Mouse (Mus musculus) liver, embryonic 13.5 days (tissue): ENCODE results near the gene Hoxb3. TPM values are rescaled to one million over a fixed set of nuclear protein-coding genes. Genes with fewer than 3 reads are reported as not detected.

Experiments used
- ATAC-seq: fragments of 200-750 bp; cut with Nextera tagmentation; 2 replicates; pipeline ENCODE4 v1.8.0; 2017; ENCODE audit warnings: low read depth, mild to moderate bottlenecking, moderate number of reproducible peaks, moderate library complexity
- DNase-seq: peaks from one replicate; pipeline ENCODE4 v3.0.0; 2022
- H3K27ac ChIP-seq: fragments of 300-500 bp; sonication (generic); 2 replicates; pipeline ENCODE4 v1.5.1; 2015; ENCODE audit warnings: moderate library complexity, mild to moderate bottlenecking, inconsistent platforms
- H3K27me3 ChIP-seq: fragments of 300-500 bp; sonication (generic); 2 replicates; pipeline ENCODE4 v1.6.1; 2015; ENCODE audit warnings: mild to moderate bottlenecking, inconsistent platforms
- H3K36me3 ChIP-seq: fragments of 300-500 bp; sonication (generic); 2 replicates; pipeline ENCODE4 v1.6.1; 2015; ENCODE audit warnings: mild to moderate bottlenecking, inconsistent platforms
- H3K4me1 ChIP-seq: fragments of 300-500 bp; sonication (generic); replicated peaks from 2 replicates; pipeline ENCODE4 v1.6.1; 2015; ENCODE audit warnings: inconsistent platforms
- H3K4me2 ChIP-seq: fragments of 300-500 bp; sonication (generic); 2 replicates; pipeline ENCODE4 v1.6.1; 2015; ENCODE audit warnings: inconsistent platforms, mild to moderate bottlenecking, moderate library complexity
- H3K4me3 ChIP-seq: fragments of 300-500 bp; sonication (generic); replicated peaks from 2 replicates; pipeline ENCODE4 v1.5.1; 2015; ENCODE audit warnings: mild to moderate bottlenecking, inconsistent platforms
- H3K9ac ChIP-seq: fragments of 300-500 bp; sonication (generic); 2 replicates; pipeline ENCODE4 v1.6.1; 2015; ENCODE audit warnings: mild to moderate bottlenecking, inconsistent platforms
- H3K9me3 ChIP-seq: fragments of 300-500 bp; sonication (generic); replicated peaks from 2 replicates; pipeline ENCODE4 v1.6.1; 2016; ENCODE audit warnings: inconsistent platforms
- WGBS: fragments of 180-500 bp; shearing (Covaris S2); methylation state at CpG from one replicate; pipeline ENCODE4 v1.1.7; 2015; ENCODE audit not compliant: insufficient replicate concordance; 5-methylcytosine and 5-hydroxymethylcytosine counted together
- polyA plus RNA-seq: library from polyadenylated mRNA; unstranded; fragments of >200 nt; fragmentation: Nextera tagmentation; extraction: Ambion mirVana; gene quantifications from 2 replicates; pipeline ENCODE4 v1.2.1, GENCODE M21; 2015

Gene Hoxb3
- polyA plus RNA-seq, 1 experiment from 2014 or later = 0.13 TPM

DNA sequence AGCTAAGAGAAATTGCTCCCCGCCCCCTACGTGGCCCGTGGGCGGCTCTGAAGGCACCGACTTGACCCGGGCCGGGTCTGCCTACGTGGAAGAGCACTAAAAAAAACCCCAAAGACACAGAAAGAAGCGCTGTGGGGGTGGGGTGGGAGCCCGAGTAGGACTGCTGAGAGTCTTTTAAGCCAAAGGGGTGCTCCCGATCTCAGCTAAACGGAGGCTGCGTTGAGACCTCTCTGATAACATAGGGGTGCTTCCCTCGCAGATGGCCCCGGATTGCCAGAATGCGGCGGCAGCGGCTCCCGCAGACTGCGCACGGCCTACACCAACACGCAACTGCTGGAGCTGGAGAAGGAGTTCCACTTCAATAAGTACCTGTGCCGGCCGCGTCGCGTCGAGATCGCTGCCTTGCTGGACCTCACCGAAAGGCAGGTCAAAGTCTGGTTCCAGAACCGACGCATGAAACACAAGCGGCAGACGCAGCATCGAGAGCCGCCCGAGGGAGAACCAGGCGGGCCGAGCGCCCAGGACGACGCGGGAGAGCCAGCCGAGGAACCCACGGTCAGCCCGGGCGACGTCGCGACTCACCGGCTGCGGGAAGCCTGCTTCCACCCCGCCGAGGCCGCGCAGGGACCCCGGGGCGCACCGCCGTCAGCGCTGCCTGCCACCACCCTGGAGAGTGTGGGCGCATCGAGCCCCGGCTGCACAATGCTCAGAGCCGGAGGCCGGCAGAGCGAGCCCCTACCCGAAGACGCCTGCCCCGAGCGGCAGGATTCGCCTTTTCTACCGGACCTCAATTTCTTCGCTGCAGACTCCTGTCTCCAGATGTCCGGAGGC, 29.8 kb downstream of the Hoxb3 start:
- Histone ChIP-seq H3K9me3 (no peaks in the 10 kb centered on the region), H3K27me3 (peaks cover 96% of the 10 kb centered on the region), H3K4me2 (peak overlapping the region; percentile 42), H3K9ac (peak overlapping the region; percentile 56), H3K4me3 (peak overlapping the region; percentile 50), H3K4me1 (no peaks in the 10 kb centered on the region), H3K27ac (peak overlapping the region; percentile 61), H3K36me3 (no peaks in the 10 kb centered on the region)
- no peak for ATAC-seq
- no peak for DNase-seq
- 1% methylated on average over 70 of the region's 75 CpGs for whole genome bisulfite sequencing

DNA sequence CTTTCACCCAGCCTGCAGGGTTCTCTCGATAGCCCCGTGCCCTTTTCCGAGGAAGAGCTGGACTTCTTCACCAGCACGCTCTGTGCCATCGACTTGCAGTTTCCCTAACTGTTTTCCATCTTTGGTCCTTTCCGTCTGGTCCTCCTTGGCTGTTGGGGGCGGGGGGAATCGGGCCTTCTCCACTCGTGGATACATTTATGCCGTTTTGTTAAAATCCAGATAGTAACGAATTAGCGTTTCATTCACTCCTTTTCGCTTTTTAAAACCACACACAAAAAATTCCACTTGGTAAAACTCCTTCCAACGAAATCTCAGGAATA, 30.4 kb downstream of the Hoxb3 start:
- DNase-seq (no peak), ATAC-seq (no peak)
- Histone ChIP-seq H3K4me2 (peak overlapping the region; percentile 42), H3K4me1 (no peaks in the 10 kb centered on the region), H3K9ac (peak overlapping the region; percentile 56), H3K36me3 (no peaks in the 10 kb centered on the region), H3K4me3 (peak overlapping the region; percentile 50), H3K27me3 (peaks cover 95% of the 10 kb centered on the region), H3K27ac (no peak overlapping the region), H3K9me3 (no peaks in the 10 kb centered on the region)
- WGBS = 6% methylated on average over 14 of the region's 14 CpGs

DNA sequence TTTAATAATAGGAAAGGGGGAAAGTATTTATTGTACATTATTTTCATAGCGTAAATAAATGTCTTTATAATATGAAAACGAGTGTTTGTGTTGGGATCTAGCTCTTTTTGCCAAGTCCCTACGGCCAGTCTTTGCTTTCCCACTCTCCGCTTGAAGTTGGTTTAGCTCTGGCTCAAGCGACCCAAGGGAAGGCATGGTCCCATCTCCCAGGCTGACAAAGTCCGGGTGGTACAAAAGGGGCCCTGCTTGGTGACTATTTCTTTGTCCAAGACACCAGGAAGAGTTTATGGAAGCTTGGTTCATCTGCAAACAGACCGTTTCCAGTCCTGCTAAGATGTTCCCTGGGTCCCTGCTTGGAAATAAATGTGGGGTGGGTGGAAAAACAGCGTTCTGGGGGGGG, 30.8 kb downstream of the Hoxb3 start:
- peak overlapping the region; percentile 38 for H3K4me2 ChIP-seq
- peaks cover 93% of the 10 kb centered on the region for H3K27me3 ChIP-seq
- no peaks in the 10 kb centered on the region for H3K4me1 ChIP-seq
- peak overlapping the region; percentile 39; the same call in 1 of the 2 replicates for H3K9ac ChIP-seq
- 23% methylated on average over 8 of the region's 8 CpGs for WGBS
- 0 out of 2 replicates have a peak overlapping the region, but pooled peaks have one; percentile 43 for H3K27ac ChIP-seq
- ATAC-seq = no peak
- H3K4me3 ChIP-seq = peak overlapping the region; percentile 16; the same call in 1 of the 2 replicates
- H3K9me3 ChIP-seq = no peaks in the 10 kb centered on the region
- no peaks in the 10 kb centered on the region for H3K36me3 ChIP-seq
- no peak for DNase-seq

GRCm38 (mm10) chr11:96354376-96354775, 31.2 kb downstream of the Hoxb3 start:
- no peak for DNase-seq
- Histone ChIP-seq H3K9me3 (no peaks in the 10 kb centered on the region), H3K27me3 (peaks cover 89% of the 10 kb centered on the region), H3K36me3 (no peaks in the 10 kb centered on the region), H3K4me3 (peak overlapping the region; percentile 16), H3K27ac (peak overlapping the region; percentile 43; the same call in 1 of the 2 replicates), H3K4me2 (peak overlapping the region; percentile 38), H3K4me1 (no peaks in the 10 kb centered on the region), H3K9ac (peak overlapping the region; percentile 39; the same call in 1 of the 2 replicates)
- ATAC-seq = no peak
- WGBS = 2% methylated on average over 25 of the region's 25 CpGs

DNA sequence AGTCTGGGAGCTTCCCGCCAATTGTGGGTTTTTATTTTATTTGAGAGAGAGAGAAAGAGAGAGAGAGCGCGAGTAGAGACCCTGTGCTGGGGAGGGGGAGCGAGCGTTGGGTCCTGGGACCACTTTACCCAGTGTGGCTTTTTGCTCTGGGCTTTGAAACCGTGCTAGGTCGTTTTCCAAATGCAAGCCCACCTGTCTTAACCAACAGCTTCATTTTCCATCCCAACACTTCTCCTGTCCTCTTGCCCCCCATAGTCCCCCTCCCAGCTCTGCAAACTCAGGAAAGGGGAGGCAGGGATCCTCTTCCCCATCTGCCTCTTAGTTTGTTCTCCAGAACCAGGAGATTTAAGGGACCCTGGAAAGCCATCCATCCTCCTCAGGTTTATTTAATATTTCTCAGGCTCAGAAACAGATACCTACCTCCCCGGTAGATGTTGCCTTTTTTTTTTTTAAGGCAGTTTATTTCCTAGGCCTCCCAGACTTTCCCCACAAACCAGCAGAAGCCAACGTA, 31.7 kb downstream of the Hoxb3 start:
- Histone ChIP-seq H3K9ac (no peak overlapping the region), H3K9me3 (no peaks in the 10 kb centered on the region), H3K27ac (0 out of 2 replicates have a peak overlapping the region, but pooled peaks have one; percentile 43), H3K4me1 (no peaks in the 10 kb centered on the region), H3K4me3 (peak overlapping the region; percentile 16), H3K4me2 (peak overlapping the region; percentile 38), H3K36me3 (no peaks in the 10 kb centered on the region), H3K27me3 (peaks cover 84% of the 10 kb centered on the region)
- no peak for DNase-seq
- no peak for ATAC-seq
- 15% methylated on average over 9 of the region's 9 CpGs for WGBS

GRCm38 (mm10) chr11:96363807-96364206, 40.7 kb downstream of the Hoxb3 start:
- ATAC-seq (no peak), DNase-seq (no peak)
- H3K4me1 ChIP-seq = no peaks in the 10 kb centered on the region
- H3K9ac ChIP-seq = no peak overlapping the region
- H3K9me3 ChIP-seq = no peaks in the 10 kb centered on the region
- 12% methylated on average over 5 of the region's 5 CpGs for WGBS
- peaks cover 77% of the 10 kb centered on the region for H3K27me3 ChIP-seq
- H3K36me3 ChIP-seq = no peaks in the 10 kb centered on the region
- no peak overlapping the region for H3K4me3 ChIP-seq
- no peak overlapping the region for H3K4me2 ChIP-seq
- H3K27ac ChIP-seq = no peak overlapping the region

DNA sequence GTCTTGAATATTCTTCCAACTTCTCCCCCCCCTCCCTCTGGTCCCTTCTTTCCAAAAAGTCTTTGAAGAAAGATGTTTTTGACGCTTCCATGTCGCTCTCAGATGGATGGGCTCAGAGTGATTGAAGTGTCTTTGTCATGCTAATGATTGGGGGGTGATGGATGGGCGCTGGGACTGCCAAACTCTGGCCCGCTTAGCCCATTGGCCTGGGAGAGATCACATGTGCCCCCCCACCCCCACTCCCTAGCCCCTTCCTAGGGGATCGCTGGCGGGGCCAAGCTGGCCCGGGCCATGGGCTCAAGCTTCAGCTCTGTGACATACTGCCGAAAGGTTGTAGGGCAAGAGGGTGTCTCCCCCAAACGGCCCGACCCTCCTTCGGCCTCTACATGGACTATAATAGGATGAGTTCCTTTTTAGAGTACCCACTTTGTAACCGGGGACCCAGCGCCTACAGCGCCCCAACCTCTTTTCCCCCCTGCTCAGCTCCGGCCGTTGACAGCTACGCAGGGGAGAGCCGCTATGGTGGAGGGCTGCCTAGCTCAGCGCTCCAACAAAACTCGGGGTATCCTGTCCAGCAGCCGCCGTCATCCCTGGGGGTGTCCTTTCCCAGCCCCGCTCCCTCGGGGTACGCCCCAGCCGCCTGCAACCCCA, 42.4 kb downstream of the Hoxb3 start, which contains the start of gene Hoxb1:
TSS of gene Hoxb1 (plus strand) at position 312 of the 651 bp plus-strand sequence.
- H3K9ac ChIP-seq = no peak within 1 kb of the TSS
- H3K9me3 ChIP-seq = no peaks in the 10 kb centered on the region
- H3K27me3 ChIP-seq = peaks cover 90% of the 10 kb centered on the region
- no peaks in the 10 kb centered on the region for H3K4me1 ChIP-seq
- H3K4me3 ChIP-seq = no peak within 1 kb of the TSS
- DNase-seq (no peak), ATAC-seq (no peak)
- H3K4me2 ChIP-seq = no peak within 1 kb of the TSS
- no peak within 1 kb of the TSS for H3K27ac ChIP-seq
- H3K36me3 ChIP-seq = no peaks in the 10 kb centered on the region
- 9% methylated on average over 26 of the region's 26 CpGs for WGBS

DNA sequence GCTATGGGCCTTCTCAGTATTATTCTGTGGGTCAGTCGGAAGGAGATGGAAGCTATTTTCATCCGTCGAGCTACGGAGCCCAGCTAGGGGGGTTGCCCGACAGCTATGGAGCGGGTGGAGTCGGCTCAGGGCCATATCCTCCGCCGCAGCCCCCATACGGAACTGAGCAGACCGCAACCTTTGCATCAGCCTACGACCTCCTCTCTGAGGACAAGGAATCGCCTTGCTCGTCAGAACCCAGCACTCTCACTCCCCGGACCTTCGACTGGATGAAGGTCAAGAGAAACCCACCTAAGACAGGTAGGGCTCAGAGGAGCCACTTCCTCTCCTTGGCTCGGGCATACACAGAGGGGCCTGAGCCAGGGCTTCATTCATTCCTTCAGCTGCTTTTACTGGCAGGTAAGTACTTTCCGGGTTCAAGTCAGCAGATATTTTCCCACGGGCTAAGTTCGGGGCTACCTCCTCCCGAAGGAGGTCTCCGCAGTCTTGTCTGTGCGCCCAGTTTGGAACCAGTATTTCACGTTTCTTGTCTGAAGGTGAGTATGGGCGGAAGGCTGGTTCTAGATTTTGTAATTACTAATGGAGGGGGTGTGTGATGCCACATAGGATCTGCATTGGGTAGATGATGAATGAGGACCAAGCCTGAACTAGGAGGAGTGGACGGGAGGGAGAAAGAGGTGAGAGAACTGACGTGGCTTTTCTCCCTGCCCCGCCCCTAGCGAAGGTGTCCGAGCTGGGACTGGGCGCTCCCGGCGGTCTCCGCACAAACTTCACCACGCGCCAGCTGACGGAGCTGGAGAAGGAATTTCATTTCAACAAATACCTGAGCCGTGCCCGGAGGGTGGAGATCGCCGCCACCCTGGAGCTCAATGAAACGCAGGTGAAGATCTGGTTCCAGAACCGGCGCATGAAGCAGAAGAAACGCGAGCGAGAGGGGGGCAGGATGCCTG, 43.2 kb downstream of the Hoxb3 start:
- no peak overlapping the region for H3K4me2 ChIP-seq

DNA sequence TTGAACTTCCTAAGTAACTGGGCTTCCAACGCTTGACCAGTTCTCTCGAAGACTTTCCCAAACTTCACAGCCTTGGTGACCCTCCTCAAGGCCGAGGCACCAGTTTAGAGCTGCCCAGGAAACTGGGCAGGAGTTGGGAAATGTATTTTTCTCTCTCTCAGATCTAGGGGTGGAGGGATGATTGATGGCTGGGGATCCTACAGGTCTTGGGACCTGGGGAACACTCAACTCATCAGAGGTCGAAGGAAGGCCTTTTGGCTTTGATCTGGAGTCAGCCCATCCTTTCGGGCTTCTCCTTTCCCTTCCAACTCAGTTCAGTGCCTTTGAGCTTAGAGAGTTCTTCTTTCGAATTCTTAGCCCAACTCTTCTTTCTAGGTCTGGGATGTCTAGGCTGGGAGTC, 44.0 kb downstream of the Hoxb3 start:
- Histone ChIP-seq H3K9ac (no peak overlapping the region), H3K27me3 (peaks cover 90% of the 10 kb centered on the region), H3K9me3 (no peaks in the 10 kb centered on the region), H3K27ac (no peak overlapping the region), H3K4me2 (no peak overlapping the region), H3K36me3 (no peaks in the 10 kb centered on the region), H3K4me1 (no peaks in the 10 kb centered on the region), H3K4me3 (no peak overlapping the region)
- ATAC-seq (no peak), DNase-seq (no peak)
- WGBS = 25% methylated on average over 6 of the region's 6 CpGs

More for the DNA sequence above, 43.2 kb downstream of the Hoxb3 start:
- Histone ChIP-seq H3K9ac (no peak overlapping the region), H3K27ac (no peak overlapping the region), H3K27me3 (peaks cover 93% of the 10 kb centered on the region), H3K4me1 (no peaks in the 10 kb centered on the region), H3K4me3 (no peak overlapping the region), H3K36me3 (no peaks in the 10 kb centered on the region), H3K9me3 (no peaks in the 10 kb centered on the region)
- 3% methylated on average over 47 of the region's 47 CpGs for WGBS
- ATAC-seq = no peak
- DNase-seq = no peak

GRCm38 (mm10) chr11:96368686-96369085, 45.6 kb downstream of the Hoxb3 start:
- no peak for DNase-seq
- Histone ChIP-seq H3K27ac (no peak overlapping the region), H3K9me3 (no peaks in the 10 kb centered on the region), H3K27me3 (peaks cover 92% of the 10 kb centered on the region), H3K4me1 (no peaks in the 10 kb centered on the region), H3K4me2 (no peak overlapping the region), H3K36me3 (no peaks in the 10 kb centered on the region), H3K4me3 (no peak overlapping the region), H3K9ac (no peak overlapping the region)
- 26% methylated on average over 5 of the region's 5 CpGs for WGBS
- no peak for ATAC-seq

DNA sequence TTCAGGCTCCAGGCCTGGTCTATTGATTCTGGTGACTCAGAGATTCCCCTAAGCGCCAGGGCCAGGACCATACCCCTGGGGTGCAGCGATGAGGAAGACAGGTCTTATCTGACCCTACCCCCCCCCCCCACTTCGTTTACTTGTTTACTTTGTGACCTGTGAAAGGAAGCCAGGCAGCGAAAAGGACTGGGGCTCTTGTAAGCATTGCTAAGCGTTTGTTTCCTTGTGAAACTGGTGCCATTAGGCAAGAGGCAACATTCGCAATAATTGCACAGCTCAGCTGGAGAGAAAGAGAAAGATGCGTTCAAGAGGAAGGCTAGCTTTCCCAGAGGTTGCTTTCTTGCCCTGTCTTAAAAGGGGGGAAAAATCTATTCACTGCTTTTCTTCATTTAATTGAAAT, 46.0 kb downstream of the Hoxb3 start:
- Histone ChIP-seq H3K4me2 (no peak overlapping the region), H3K27ac (no peak overlapping the region), H3K4me1 (no peaks in the 10 kb centered on the region), H3K36me3 (no peaks in the 10 kb centered on the region), H3K9ac (no peak overlapping the region), H3K4me3 (no peak overlapping the region), H3K9me3 (no peaks in the 10 kb centered on the region), H3K27me3 (peaks cover 92% of the 10 kb centered on the region)
- WGBS = 33% methylated on average over 7 of the region's 7 CpGs
- ATAC-seq (no peak), DNase-seq (no peak)
